20 mouse cellular contexts compared by ENCODE assay signal in genomic region chr2:11347791-11348190, GRCm38 (mm10).
A peak's percentile ranks its signal among the peaks of the same experiment; 100 is the strongest.
DNase-seq lines count a peak whose midpoint lies in the region; ATAC-seq lines count a peak whose summit lies in the region.
"Had no signal": no experiment of that assay in that cellular context is flagged by ENCODE, and none has a peak within 500 bp of the region (broad histone marks: within the 10 kb centered on the region; RNA-seq: fewer than 3 reads in every experiment).

No protein-coding gene starts in this region.

- ATAC-seq in granulocyte monocyte progenitor cell, adult 5-6 weeks (replicated peaks; ENCODE audit: poor library complexity, severe bottlenecking) = no peak
- ATAC-seq: forebrain, embryonic 13.5 days; hindbrain, embryonic 16.5 days; lung, postnatal 0 days had no signal

- DNase-seq in adrenal gland, adult (ENCODE audit: inconsistent age in 2 of 2, low spot score in 1 of 2) = peak; percentile 42 to 69
- DNase-seq in adrenal gland, adult 18-20 months (ENCODE audit: low spot score in 2 of 2) = no peak
- DNase-seq in layer of hippocampus, adult 9-11 months = peak; percentile 30
- no peak for DNase-seq in layer of hippocampus, adult 11-12 months (ENCODE audit: low spot score)
- peak; percentile 47 for DNase-seq in right cerebral cortex, postnatal 25 days
- DNase-seq in right cerebral cortex, postnatal 14 days = no peak
- DNase-seq in telencephalon, adult 2 months (ENCODE audit: low read depth, low spot score) = peak; percentile 85
- DNase-seq: cerebellum, adult 2 months; cerebellum, postnatal 25 days; gastrocnemius, postnatal 10 days; heart, adult 11 months; kidney, adult 18-20 months; kidney, postnatal 36 days; liver, embryonic 13.5 days; lung, adult 18-20 months; lung, postnatal 4 days had no signal

Comparison
In these comparisons a context has a peak if more than half of its experiments do, and no peak if none do; other contexts are left out.
1. DNase-seq: peak in adrenal gland, adult (2 of 2), layer of hippocampus, adult 9-11 months (single experiment), right cerebral cortex, postnatal 25 days (single experiment) and telencephalon, adult 2 months (single experiment); none in adrenal gland, adult 18-20 months (0 of 2), layer of hippocampus, adult 11-12 months (single experiment) and right cerebral cortex, postnatal 14 days (single experiment).